Mouse (Mus musculus) E14TG2a.4 (cell line): ENCODE measurements around the gene Snapc1.

Experiments
- CTCF ChIP-seq: conservative IDR thresholded peaks from 2 replicates; pipeline ENCODE4 v1.5.1; 2014; ENCODE audit warnings: low read length
- NANOG ChIP-seq: IDR thresholded peaks from 2 replicates; pipeline ENCODE4 v1.6.1; 2014; ENCODE audit warnings: borderline replicate concordance, low read length, mixed read lengths
- POU5F1 ChIP-seq: IDR thresholded peaks from 2 replicates; pipeline ENCODE4 v1.6.1; 2014; ENCODE audit warnings: low read length, borderline replicate concordance

DNA sequence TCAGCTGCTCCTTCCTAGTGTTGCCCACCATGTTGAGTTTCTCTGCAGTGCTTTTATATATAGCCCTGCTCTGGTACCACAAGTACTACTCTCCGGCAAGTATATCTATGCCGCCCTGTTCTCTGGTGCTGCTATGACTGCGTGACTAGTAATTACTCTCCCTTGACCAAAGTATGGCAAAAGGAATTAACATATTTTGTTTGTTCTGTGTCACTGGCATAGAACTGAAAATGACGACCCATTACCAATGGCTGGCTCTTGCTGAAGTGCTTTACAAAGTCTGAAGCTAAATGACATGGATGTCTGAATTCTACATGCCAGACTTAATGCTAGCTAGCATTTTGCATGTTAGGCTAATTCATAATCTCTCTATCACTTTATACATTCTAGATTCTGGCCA lies 15.9 kb upstream of the Snapc1 start:
- TF ChIP-seq CTCF (no peak), POU5F1 (no peak), NANOG (no peak)
